Mouse (Mus musculus) lung, adult 2 months (tissue): ENCODE results near the gene Polr2i.

ENCODE experiments used
- CTCF ChIP-seq: fragments of 200-500 bp; IDR thresholded peaks from 2 replicates; pipeline ENCODE4 v1.5.1; 2011; ENCODE audit warnings: mild to moderate bottlenecking, low read length, control low read depth; ENCODE audit not compliant: insufficient read depth
- POLR2A ChIP-seq: fragments of 200-500 bp; IDR thresholded peaks from 2 replicates; pipeline ENCODE4 v1.6.1; 2011; ENCODE audit warnings: low read depth, mild to moderate bottlenecking, control low read depth, low read length, borderline replicate concordance; ENCODE audit errors: extremely low read depth

DNA sequence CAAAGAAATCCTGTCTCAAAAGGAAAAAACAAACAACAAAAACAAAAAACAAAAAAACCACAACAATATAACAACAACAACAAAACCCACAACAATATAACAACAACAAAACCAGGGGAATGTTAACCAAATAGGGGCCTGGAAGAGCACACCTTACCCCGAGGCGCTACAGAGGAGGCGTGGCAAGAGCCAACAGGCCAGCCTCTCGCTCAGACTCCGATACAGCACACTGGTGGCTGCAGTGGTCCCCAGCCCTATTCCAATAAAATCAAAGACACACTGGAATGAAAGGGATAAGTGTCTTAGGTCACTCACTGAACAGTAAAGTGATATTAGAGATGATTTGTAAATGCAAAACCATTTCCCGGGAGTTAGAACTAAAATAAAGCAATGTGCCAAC is 47.8 kb downstream of the Polr2i start:
- TF ChIP-seq POLR2A (no peak), CTCF (no peak)
